Mouse (Mus musculus) small intestine, adult 2 months (tissue): ENCODE results near the gene Foxp4. TPM values are rescaled to one million over a fixed set of nuclear protein-coding genes. Genes with fewer than 3 reads are reported as not detected.
"Not testable (repeated sequence)": the region's sequence is repeated elsewhere in the genome, so short reads cannot be mapped to it uniquely, and the experiment has no call there.

Experiments
- H3K27ac ChIP-seq: fragments of 200-500 bp; 2 replicates; pipeline ENCODE4 v1.5.1; 2012; ENCODE audit warnings: low read depth, low read length, control low read depth, inconsistent platforms; ENCODE audit not compliant: insufficient read depth
- H3K27me3 ChIP-seq: fragments of 200-500 bp; 2 replicates; pipeline ENCODE4 v1.6.1; 2012; ENCODE audit warnings: mild to moderate bottlenecking, moderate library complexity, low read length, inconsistent platforms; ENCODE audit not compliant: control insufficient read depth, insufficient read depth
- H3K36me3 ChIP-seq: fragments of 200-500 bp; 2 replicates; pipeline ENCODE4 v1.6.1; 2012; ENCODE audit warnings: mild to moderate bottlenecking, low read length, control low read depth, inconsistent platforms; ENCODE audit not compliant: control insufficient read depth, insufficient read depth
- H3K4me1 ChIP-seq: fragments of 200-500 bp; 2 replicates; pipeline ENCODE4 v1.6.1; 2012; ENCODE audit warnings: low read length, inconsistent platforms, mixed read lengths; ENCODE audit not compliant: control insufficient read depth, insufficient read depth, insufficient read length
- H3K4me3 ChIP-seq: fragments of 200-500 bp; 2 replicates; pipeline ENCODE4 v1.5.1; 2012; ENCODE audit warnings: low read depth, mild to moderate bottlenecking, control low read depth, inconsistent platforms, low read length, moderate library complexity
- CTCF ChIP-seq: fragments of 200-500 bp; IDR thresholded peaks from 2 replicates; pipeline ENCODE4 v1.5.1; 2012; ENCODE audit warnings: low read depth, mild to moderate bottlenecking, control low read depth, inconsistent platforms, low read length, moderate library complexity, mixed read lengths; ENCODE audit not compliant: insufficient replicate concordance, insufficient read length; ENCODE audit errors: extremely low read depth
- POLR2A ChIP-seq: fragments of 200-500 bp; IDR thresholded peaks from 2 replicates; pipeline ENCODE4 v1.6.1; 2012; ENCODE audit warnings: low read depth, mild to moderate bottlenecking, control low read depth, inconsistent platforms, low read length, moderate library complexity
- WGBS: fragments of 180-500 bp; shearing (Covaris S2); methylation state at CpG from one replicate; pipeline ENCODE4 v1.1.7; 2018; 5-methylcytosine and 5-hydroxymethylcytosine counted together
- polyA plus RNA-seq: library from polyadenylated mRNA; depleted of rRNA; stranded (reverse); fragments of >200 nt; gene quantifications from 2 replicates; pipeline ENCODE4 v1.2.3, GENCODE M21; 2012

Foxp4 gene
- polyA plus RNA-seq, 1 experiment, result 126 TPM

DNA sequence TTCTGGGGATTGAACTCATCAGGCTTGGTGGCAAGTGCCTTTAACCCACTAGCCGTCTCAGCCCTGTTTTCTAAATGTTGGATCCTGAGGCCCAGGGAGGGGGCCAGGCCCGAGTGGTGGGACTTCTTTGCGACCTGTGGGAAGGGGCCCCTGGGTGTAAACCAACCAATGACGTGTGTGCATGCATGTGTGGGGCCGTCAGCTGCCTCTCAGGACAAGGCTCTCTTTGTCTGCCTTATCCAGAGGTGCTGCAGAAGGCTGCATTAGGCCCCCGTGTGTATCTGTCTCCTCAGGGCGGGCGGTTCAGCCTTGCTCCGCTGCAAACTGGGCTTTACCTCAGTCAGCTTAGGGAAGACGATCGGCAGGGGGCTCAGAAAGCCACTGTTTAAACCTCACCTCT, 61.0 kb downstream of the Foxp4 start:
- 24% methylated on average over 11 of the region's 11 CpGs for WGBS
- Histone ChIP-seq H3K4me1 (peaks cover 6% of the 10 kb centered on the region), H3K36me3 (peaks cover 6% of the 10 kb centered on the region), H3K27ac (no peak overlapping the region), H3K27me3 (no peaks in the 10 kb centered on the region), H3K4me3 (no peak overlapping the region)
- no peak for TF ChIP-seq POLR2A

DNA sequence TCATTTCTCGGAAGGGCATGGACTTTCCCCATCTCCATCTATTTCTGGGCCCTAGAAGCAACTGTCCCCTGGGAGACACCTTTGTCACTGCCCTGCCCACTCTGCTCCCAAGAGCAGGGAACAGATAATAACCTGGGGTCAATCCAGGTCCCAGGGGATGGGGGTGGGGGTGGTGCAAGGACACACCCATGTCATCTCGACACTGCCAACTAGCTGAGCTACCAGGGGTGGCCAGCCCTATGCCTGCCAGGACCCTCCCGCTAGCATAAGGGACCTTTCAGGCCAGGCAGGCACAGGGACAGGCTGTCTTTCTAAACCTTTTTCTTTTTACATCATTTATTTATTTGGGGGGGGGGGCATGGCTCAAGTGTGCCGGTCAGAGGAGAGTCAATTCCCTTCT, 61.4 kb downstream of the Foxp4 start:
- no peak overlapping the region for H3K4me3 ChIP-seq
- H3K4me1 ChIP-seq, result peaks cover 6% of the 10 kb centered on the region
- no peaks in the 10 kb centered on the region for H3K27me3 ChIP-seq
- 17% methylated on average over 4 of the region's 4 CpGs for WGBS
- TF ChIP-seq POLR2A (no peak), CTCF (no peak)
- H3K27ac ChIP-seq, result no peak overlapping the region
- peaks cover 2% of the 10 kb centered on the region for H3K36me3 ChIP-seq

DNA sequence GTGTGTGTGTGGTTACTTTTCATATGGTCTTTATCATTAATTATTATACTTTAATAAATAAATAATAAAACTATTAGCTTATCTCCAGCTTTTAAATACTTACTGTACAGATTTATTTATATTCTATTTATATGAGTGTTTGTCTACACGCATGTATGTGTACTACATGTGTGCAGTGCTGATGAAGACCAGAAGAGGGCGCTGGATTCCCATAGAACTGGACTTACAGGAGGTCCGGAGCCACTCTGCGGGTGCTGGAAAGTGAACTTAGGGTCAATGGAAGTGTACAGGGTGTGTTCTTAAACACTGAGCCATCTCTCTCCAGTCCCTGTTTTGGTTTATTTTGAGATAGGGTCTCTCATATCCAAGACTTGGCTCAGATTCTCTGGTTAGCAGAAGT, 68.9 kb downstream of the Foxp4 start:
- TF ChIP-seq CTCF (no peak), POLR2A (no peak)
- H3K4me3 ChIP-seq, result no peak overlapping the region
- H3K27ac ChIP-seq, result no peak overlapping the region
- H3K36me3 ChIP-seq, result no peaks in the 10 kb centered on the region
- WGBS, result 77% methylated on average over 4 of the region's 4 CpGs
- H3K4me1 ChIP-seq, result no peaks in the 10 kb centered on the region
- H3K27me3 ChIP-seq, result no peaks in the 10 kb centered on the region

DNA sequence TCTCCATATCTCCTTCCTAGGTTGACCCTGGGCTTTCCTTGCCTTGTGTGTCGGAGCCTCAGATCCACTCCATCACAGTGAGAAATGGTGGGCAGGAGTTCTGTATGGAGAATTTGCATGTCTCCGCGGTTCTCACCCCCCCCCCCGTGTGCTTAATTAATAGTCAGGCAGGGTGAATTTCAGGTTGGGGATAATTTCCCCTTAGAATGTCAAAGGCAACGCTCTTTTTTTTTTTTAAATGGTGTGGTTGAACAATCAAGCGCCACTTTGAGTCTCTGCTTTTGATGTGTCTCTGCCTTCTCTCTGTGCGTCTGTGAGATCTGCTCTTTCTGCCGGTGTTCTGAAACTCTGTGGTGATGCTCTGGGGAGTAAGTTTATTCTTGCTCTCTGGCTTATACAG, 69.5 kb downstream of the Foxp4 start:
- TF ChIP-seq CTCF (no peak), POLR2A (no peak)
- Histone ChIP-seq H3K27me3 (no peaks in the 10 kb centered on the region), H3K4me3 (no peak overlapping the region), H3K36me3 (no peaks in the 10 kb centered on the region), H3K4me1 (no peaks in the 10 kb centered on the region), H3K27ac (no peak overlapping the region)
- 90% methylated on average over 8 of the region's 8 CpGs for WGBS

DNA sequence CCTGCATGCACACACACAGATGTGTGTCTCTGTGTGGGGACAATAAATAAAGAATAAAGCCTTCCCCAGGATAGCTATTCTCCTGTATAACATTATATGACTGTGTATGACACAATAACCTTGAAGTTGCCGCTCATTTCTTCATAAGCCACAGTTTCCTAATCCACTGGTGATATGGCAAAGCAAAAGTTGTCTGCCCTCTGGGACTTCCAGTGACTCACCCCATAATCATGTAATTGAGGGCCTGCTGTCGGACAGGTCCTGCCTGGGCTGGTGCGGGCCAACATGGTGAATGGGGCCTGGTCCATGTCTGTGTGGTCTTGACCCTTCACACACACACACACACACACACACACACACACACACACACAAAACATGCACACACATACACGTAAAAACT, 70.7 kb downstream of the Foxp4 start:
- Histone ChIP-seq H3K4me3 (no peak overlapping the region), H3K27me3 (no peaks in the 10 kb centered on the region), H3K27ac (no peak overlapping the region), H3K4me1 (no peaks in the 10 kb centered on the region), H3K36me3 (no peaks in the 10 kb centered on the region)
- WGBS, result 74% methylated on average over 4 of the region's 4 CpGs
- TF ChIP-seq CTCF (no peak), POLR2A (no peak)

GRCm38 (mm10) chr17:47853336-47853735, 71.1 kb downstream of the Foxp4 start:
- H3K4me1 ChIP-seq, result no peaks in the 10 kb centered on the region
- no peak for TF ChIP-seq CTCF
- no peak for TF ChIP-seq POLR2A
- no peak overlapping the region for H3K4me3 ChIP-seq
- H3K27ac ChIP-seq, result no peak overlapping the region
- no peaks in the 10 kb centered on the region for H3K27me3 ChIP-seq
- no peaks in the 10 kb centered on the region for H3K36me3 ChIP-seq
- 95% methylated on average over 3 of the region's 4 CpGs for WGBS

DNA sequence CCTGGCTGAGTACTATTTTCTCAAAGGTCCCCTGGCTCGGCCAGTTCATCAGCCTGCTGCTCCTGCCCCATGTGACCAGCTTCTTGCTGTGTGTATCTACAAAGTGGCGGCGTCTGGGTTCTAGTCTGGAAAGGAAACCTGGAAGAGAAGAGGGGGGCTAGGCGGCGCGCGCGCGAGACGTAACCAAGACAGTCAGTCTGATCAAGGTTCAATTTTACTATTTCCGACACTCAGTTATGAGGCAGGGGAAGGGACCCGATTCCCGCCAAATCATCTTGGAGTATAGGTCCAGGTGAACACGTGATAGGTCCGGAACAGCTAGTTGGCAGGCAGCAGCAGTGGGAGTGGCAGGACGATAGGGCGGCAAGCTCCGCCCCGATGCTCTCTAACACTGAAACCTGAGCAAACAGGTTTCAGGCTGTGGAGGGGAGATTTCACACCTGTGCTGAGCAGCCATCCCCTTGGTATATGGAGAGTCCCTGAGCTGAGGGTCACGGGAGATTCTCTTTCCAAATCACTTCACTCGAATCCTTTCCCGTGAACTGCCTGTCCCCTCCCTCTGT, 72.6 kb downstream of the Foxp4 start:
- H3K4me1 ChIP-seq, H3K27ac ChIP-seq, H3K27me3 ChIP-seq, H3K36me3 ChIP-seq: not testable (repeated sequence)
- peak overlapping the region; percentile 28; the same call in 1 of the 2 replicates for H3K4me3 ChIP-seq
- WGBS, result 5% methylated on average over 22 of the region's 22 CpGs

DNA sequence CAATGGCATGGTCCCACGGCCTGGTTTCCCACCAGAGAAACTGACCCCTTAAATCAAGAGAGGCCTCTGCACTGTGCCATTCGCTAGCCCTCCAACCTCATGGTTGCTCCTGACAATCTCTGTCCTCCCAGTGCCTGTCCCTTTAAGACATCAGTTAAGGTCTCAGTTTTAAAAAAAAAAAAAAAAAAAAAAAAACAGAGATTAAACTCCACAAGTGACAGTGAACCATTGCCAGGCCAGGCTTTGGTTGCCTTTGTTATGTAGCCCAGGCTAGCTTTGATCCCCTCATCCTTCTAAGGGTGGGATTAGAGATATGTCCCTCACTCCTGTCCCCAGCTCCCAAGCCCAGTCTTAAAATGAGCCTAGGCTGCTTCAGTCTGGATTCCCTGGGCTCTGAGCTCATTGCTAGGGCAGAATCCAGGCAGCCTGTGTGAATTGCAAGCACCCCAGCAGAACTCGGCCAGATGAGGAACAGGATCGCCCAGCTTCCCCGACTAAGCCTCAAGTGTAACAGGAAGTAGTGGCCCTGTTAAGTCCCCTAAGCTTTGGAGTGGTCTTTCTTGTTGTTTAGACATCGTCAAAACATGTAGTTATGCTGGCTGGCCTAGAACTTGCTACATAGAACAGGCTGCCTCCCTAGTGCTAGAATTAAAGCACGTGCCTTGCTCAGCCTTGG, 73.7 kb downstream of the Foxp4 start:
- Histone ChIP-seq H3K4me3 (no peak overlapping the region), H3K36me3 (no peaks in the 10 kb centered on the region), H3K4me1 (no peaks in the 10 kb centered on the region), H3K27me3 (no peaks in the 10 kb centered on the region), H3K27ac (no peak overlapping the region)
- TF ChIP-seq CTCF (no peak), POLR2A (no peak)
- WGBS, result 73% methylated on average over 7 of the region's 7 CpGs
